Mouse (Mus musculus): ENCODE measurements at regions not wholly inside any gene's neighbourhood (a gene's known extent, or its start where the extent isn't known, plus 50 kb on each side); places are given as distances from the start of the nearest gene placed in this dataset.

GRCm38 (mm10) chr4:88959621-88960020, 79.6 kb upstream of the Ifne start:
- no peak for TF ChIP-seq CTCF (IDR thresholded peaks at IDR 0.05; ENCODE audit: low read depth)
- no peaks in the 10 kb centered on the region for H3K9me3 ChIP-seq (ENCODE audit: low read depth, low read length)
- no peak overlapping the region for H3K4me2 ChIP-seq
- H3K9ac ChIP-seq = no peak overlapping the region
- no peak overlapping the region for H3K27ac ChIP-seq (ENCODE audit: low read depth)
- H3K4me1 ChIP-seq (ENCODE audit: insufficient read depth) = no peaks in the 10 kb centered on the region
- no peak overlapping the region for H3K4me3 ChIP-seq (ENCODE audit: low read depth, low read length)
- 64% methylated on average over 3 of the region's 3 CpGs for WGBS
- no peaks in the 10 kb centered on the region for H3K36me3 ChIP-seq (ENCODE audit: insufficient read depth)
- ATAC-seq (ENCODE audit: insufficient read depth) = no peak
- DNase-seq = no peak
- no peaks in the 10 kb centered on the region for H3K27me3 ChIP-seq (ENCODE audit: insufficient read depth, low read length)

- Histone ChIP-seq H3K4me2 (no peak overlapping the region), H3K36me3 (ENCODE audit: insufficient read depth) (no peaks in the 10 kb centered on the region), H3K27me3 (ENCODE audit: insufficient read depth, low read length) (no peaks in the 10 kb centered on the region), H3K9me3 (ENCODE audit: low read depth, low read length) (no peaks in the 10 kb centered on the region), H3K9ac (no peak overlapping the region), H3K4me1 (ENCODE audit: insufficient read depth) (no peaks in the 10 kb centered on the region), H3K27ac (ENCODE audit: low read depth) (no peak overlapping the region), H3K4me3 (ENCODE audit: low read depth, low read length) (no peak overlapping the region)
- no peak for TF ChIP-seq CTCF (IDR thresholded peaks at IDR 0.05; ENCODE audit: low read depth)
- 55% methylated on average over 4 of the region's 4 CpGs for WGBS
- ATAC-seq (ENCODE audit: insufficient read depth) = no peak
- no peak for DNase-seq
These were observed 76.6 kb upstream of the Ifne start for GRCm38 (mm10) chr4:88956605-88957004.

GRCm38 (mm10) chr4:88956151-88956550, 76.2 kb upstream of the Ifne start:
- ATAC-seq (ENCODE audit: insufficient read depth) (no peak), DNase-seq (peak; percentile 16)
- Histone ChIP-seq H3K27ac (ENCODE audit: low read depth) (no peak overlapping the region), H3K4me2 (no peak overlapping the region), H3K9ac (no peak overlapping the region), H3K27me3 (ENCODE audit: insufficient read depth, low read length) (no peaks in the 10 kb centered on the region), H3K4me3 (ENCODE audit: low read depth, low read length) (no peak overlapping the region), H3K36me3 (ENCODE audit: insufficient read depth) (no peaks in the 10 kb centered on the region), H3K4me1 (ENCODE audit: insufficient read depth) (no peaks in the 10 kb centered on the region), H3K9me3 (ENCODE audit: low read depth, low read length) (no peaks in the 10 kb centered on the region)
- TF ChIP-seq CTCF (IDR thresholded peaks at IDR 0.05; ENCODE audit: low read depth) = no peak
- WGBS = 14% methylated on average over 7 of the region's 7 CpGs

GRCm38 (mm10) chr4:88955571-88955970, 75.6 kb upstream of the Ifne start:
- no peak overlapping the region for H3K4me3 ChIP-seq (ENCODE audit: low read depth, low read length)
- no peak overlapping the region for H3K4me2 ChIP-seq
- H3K36me3 ChIP-seq (ENCODE audit: insufficient read depth) = no peaks in the 10 kb centered on the region
- no peaks in the 10 kb centered on the region for H3K9me3 ChIP-seq (ENCODE audit: low read depth, low read length)
- H3K4me1 ChIP-seq (ENCODE audit: insufficient read depth) = no peaks in the 10 kb centered on the region
- no peak overlapping the region for H3K9ac ChIP-seq
- H3K27ac ChIP-seq (ENCODE audit: low read depth) = no peak overlapping the region
- 58% methylated on average over 7 of the region's 7 CpGs for WGBS
- DNase-seq (peak; percentile 6), ATAC-seq (ENCODE audit: insufficient read depth) (no peak)
- H3K27me3 ChIP-seq (ENCODE audit: insufficient read depth, low read length) = no peaks in the 10 kb centered on the region
- TF ChIP-seq CTCF (IDR thresholded peaks at IDR 0.05; ENCODE audit: low read depth) = no peak

- ATAC-seq (ENCODE audit: insufficient read depth) (no peak), DNase-seq (no peak)
- Histone ChIP-seq H3K9ac (no peak overlapping the region), H3K27ac (ENCODE audit: low read depth) (no peak overlapping the region), H3K4me1 (ENCODE audit: insufficient read depth) (no peaks in the 10 kb centered on the region), H3K27me3 (ENCODE audit: insufficient read depth, low read length) (no peaks in the 10 kb centered on the region), H3K4me2 (no peak overlapping the region), H3K36me3 (ENCODE audit: insufficient read depth) (no peaks in the 10 kb centered on the region), H3K4me3 (ENCODE audit: low read depth, low read length) (no peak overlapping the region), H3K9me3 (ENCODE audit: low read depth, low read length) (no peaks in the 10 kb centered on the region)
- no peak for TF ChIP-seq CTCF (IDR thresholded peaks at IDR 0.05; ENCODE audit: low read depth)
- 83% methylated on average over 3 of the region's 3 CpGs for WGBS
These were observed 74.0 kb upstream of the Ifne start for GRCm38 (mm10) chr4:88954045-88954444.

GRCm38 (mm10) chr4:88951034-88951336, 71.0 kb upstream of the Ifne start:
- no peak for TF ChIP-seq CTCF (IDR thresholded peaks at IDR 0.05; ENCODE audit: low read depth)

GRCm38 (mm10) chr4:88950181-88951033, 70.4 kb upstream of the Ifne start:
- DNase-seq = no peak
- WGBS = 38% methylated on average over 12 of the region's 12 CpGs
- Histone ChIP-seq H3K9ac (no peak overlapping the region), H3K4me2 (no peak overlapping the region), H3K4me1 (ENCODE audit: insufficient read depth) (no peaks in the 10 kb centered on the region), H3K27ac (ENCODE audit: low read depth) (no peak overlapping the region), H3K9me3 (ENCODE audit: low read depth, low read length) (no peaks in the 10 kb centered on the region), H3K27me3 (ENCODE audit: insufficient read depth, low read length) (no peaks in the 10 kb centered on the region), H3K36me3 (ENCODE audit: insufficient read depth) (no peaks in the 10 kb centered on the region), H3K4me3 (ENCODE audit: low read depth, low read length) (no peak overlapping the region)
- TF ChIP-seq CTCF (IDR thresholded peaks at IDR 0.05; ENCODE audit: low read depth) = no peak
- ATAC-seq (ENCODE audit: insufficient read depth) = peak; percentile 60; the same call in 1 of the 2 replicates

More at GRCm38 (mm10) chr4:88951034-88951336, 71.0 kb upstream of the Ifne start:
- Histone ChIP-seq H3K36me3 (ENCODE audit: insufficient read depth) (no peaks in the 10 kb centered on the region), H3K27ac (ENCODE audit: low read depth) (no peak overlapping the region), H3K27me3 (ENCODE audit: insufficient read depth, low read length) (no peaks in the 10 kb centered on the region), H3K4me1 (ENCODE audit: insufficient read depth) (no peaks in the 10 kb centered on the region), H3K9ac (no peak overlapping the region), H3K4me2 (no peak overlapping the region), H3K4me3 (ENCODE audit: low read depth, low read length) (no peak overlapping the region), H3K9me3 (ENCODE audit: low read depth, low read length) (no peaks in the 10 kb centered on the region)
- no peak for DNase-seq
- 52% methylated on average over 1 of the region's 1 CpGs for WGBS
- ATAC-seq (ENCODE audit: insufficient read depth) = no peak

Measured in lung, embryonic 14.5 days (tissue).